Mouse (Mus musculus) heart, adult 2 months (tissue): ENCODE data around the gene Asic2. TPM values are rescaled to one million over a fixed set of nuclear protein-coding genes. Genes with fewer than 3 reads are reported as not detected.

Experiments used
- DNase-seq, 2 experiments: peaks; one replicate each; pipeline ENCODE4 v3.0.0; 2021
- H3K27ac ChIP-seq: fragments of 200-600 bp; 2 replicates; pipeline ENCODE4 v1.8.1; 2022
- H3K27me3 ChIP-seq: fragments of 200-500 bp; 2 replicates; pipeline ENCODE4 v1.6.1; 2012; ENCODE audit warnings: mild to moderate bottlenecking, low read length, inconsistent platforms, mixed read lengths; ENCODE audit not compliant: control insufficient read depth, insufficient read depth
- H3K36me3 ChIP-seq: fragments of 200-500 bp; 2 replicates; pipeline ENCODE4 v1.6.1; 2012; ENCODE audit warnings: low read length, inconsistent platforms; ENCODE audit not compliant: control insufficient read depth, insufficient read depth
- H3K4me1 ChIP-seq: fragments of 200-500 bp; 2 replicates; pipeline ENCODE4 v1.6.1; 2011; ENCODE audit warnings: low read length; ENCODE audit not compliant: control insufficient read depth, insufficient read depth
- H3K4me3 ChIP-seq: fragments of 200-600 bp; 2 replicates; pipeline ENCODE4 v1.8.1; 2022
- H3K79me2 ChIP-seq: fragments of 200-500 bp; replicated peaks from 2 replicates; pipeline ENCODE4 v1.6.1; 2012; ENCODE audit warnings: mild to moderate bottlenecking, inconsistent platforms, low read length, moderate library complexity, mixed read lengths; ENCODE audit not compliant: control insufficient read depth, insufficient read depth
- H3K9ac ChIP-seq: fragments of 200-500 bp; 2 replicates; pipeline ENCODE4 v1.6.1; 2012; ENCODE audit warnings: low read depth, mild to moderate bottlenecking, control low read depth, inconsistent platforms, low read length, mixed read lengths
- CTCF ChIP-seq: fragments of 200-600 bp; IDR thresholded peaks from 2 replicates; pipeline ENCODE4 v1.8.1; 2022; ENCODE audit warnings: antibody characterized with exemption, mild to moderate bottlenecking, moderate library complexity
- EP300 ChIP-seq: fragments of 200-500 bp; IDR thresholded peaks from 2 replicates; pipeline ENCODE4 v1.6.1; 2011; ENCODE audit warnings: low read depth, low read length, control low read depth; ENCODE audit not compliant: insufficient read depth
- POLR2A ChIP-seq: fragments of 200-500 bp; IDR thresholded peaks from 2 replicates; pipeline ENCODE4 v1.6.1; 2011; ENCODE audit warnings: mild to moderate bottlenecking, low read depth, low read length, control low read depth; ENCODE audit not compliant: insufficient read depth
- WGBS: fragments of 180-500 bp; shearing (Covaris S2); methylation state at CpG from one replicate; pipeline ENCODE4 v1.1.7; 2018; 5-methylcytosine and 5-hydroxymethylcytosine counted together
- intact Hi-C: fragments of 180-260 bp; cut with DNase I; formaldehyde crosslinking; loops from one replicate; pipeline ENCODE4 v1.15.1; 2025
- polyA plus RNA-seq: library from polyadenylated mRNA; depleted of rRNA; stranded (reverse); fragments of >200 nt; gene quantifications from 2 replicates; pipeline ENCODE4 v1.2.3, GENCODE M21; 2012
- total RNA-seq, 2 experiments: library from RNA; stranded (reverse); gene quantifications; 2 replicates each; pipeline ENCODE4 v1.2.3; 2021

The Asic2 gene
- total and polyA plus RNA-seq, 3 experiments = not detected

- no peaks in the 10 kb centered on the region for H3K79me2 ChIP-seq
- H3K27ac ChIP-seq = no peak overlapping the region
- H3K4me1 ChIP-seq = no peaks in the 10 kb centered on the region
- H3K9ac ChIP-seq = no peak overlapping the region
- H3K36me3 ChIP-seq = no peaks in the 10 kb centered on the region
- DNase-seq = no peak
- 13% methylated on average over 13 of the region's 13 CpGs for WGBS
- intact Hi-C loops = no loop called here
- no peak overlapping the region for H3K4me3 ChIP-seq
- TF ChIP-seq EP300 (no peak), POLR2A (no peak)
- H3K27me3 ChIP-seq = peaks cover 15% of the 10 kb centered on the region
Observed at GRCm38 (mm10) chr11:81153841-81154240, 814.4 kb downstream of the Asic2 start.

- peak; percentile 12 to 30 for DNase-seq
- under 1% methylated on average over 57 of the region's 57 CpGs for WGBS
- Histone ChIP-seq H3K9ac (no peak overlapping the region), H3K36me3 (no peaks in the 10 kb centered on the region), H3K4me1 (no peaks in the 10 kb centered on the region), H3K79me2 (no peaks in the 10 kb centered on the region), H3K27me3 (peaks cover 15% of the 10 kb centered on the region), H3K4me3 (no peak overlapping the region), H3K27ac (no peak overlapping the region)
- TF ChIP-seq EP300 = no peak
- no peak for TF ChIP-seq POLR2A
- TF ChIP-seq CTCF = no peak
- intact Hi-C loops = no loop called here
Observed at GRCm38 (mm10) chr11:81153161-81153840, 815.0 kb downstream of the Asic2 start.

GRCm38 (mm10) chr11:81152460-81153160 lies 815.6 kb downstream of the Asic2 start:
- H3K4me1 ChIP-seq = no peaks in the 10 kb centered on the region
- intact Hi-C loops = no loop called here
- H3K36me3 ChIP-seq = no peaks in the 10 kb centered on the region
- H3K27me3 ChIP-seq = peaks cover 15% of the 10 kb centered on the region
- no peak overlapping the region for H3K27ac ChIP-seq
- no peak overlapping the region for H3K4me3 ChIP-seq
- no peak overlapping the region for H3K9ac ChIP-seq
- H3K79me2 ChIP-seq = no peaks in the 10 kb centered on the region
- DNase-seq = peak; percentile 5 to 25
- WGBS = under 1% methylated on average over 55 of the region's 55 CpGs
- no peak for TF ChIP-seq POLR2A
- peak; percentile 30; the same call in 1 of the 2 replicates for TF ChIP-seq CTCF
- no peak for TF ChIP-seq EP300

- no peak overlapping the region for H3K27ac ChIP-seq
- no peak overlapping the region for H3K4me3 ChIP-seq
- TF ChIP-seq EP300 (no peak), CTCF (peak; percentile 44), POLR2A (no peak)
- 2% methylated on average over 42 of the region's 42 CpGs for WGBS
- H3K79me2 ChIP-seq = no peaks in the 10 kb centered on the region
- intact Hi-C loops = no loop called here
- H3K9ac ChIP-seq = no peak overlapping the region
- peaks cover 15% of the 10 kb centered on the region for H3K27me3 ChIP-seq
- peak in 1 of 2 experiments; percentile 4 for DNase-seq
- no peaks in the 10 kb centered on the region for H3K4me1 ChIP-seq
- no peaks in the 10 kb centered on the region for H3K36me3 ChIP-seq
Observed at GRCm38 (mm10) chr11:81152021-81152385, 816.3 kb downstream of the Asic2 start.

GRCm38 (mm10) chr11:81151286-81152020 lies 816.8 kb downstream of the Asic2 start:
- intact Hi-C loops = no loop called here
- no peak for DNase-seq
- Histone ChIP-seq H3K4me1 (no peaks in the 10 kb centered on the region), H3K36me3 (no peaks in the 10 kb centered on the region), H3K4me3 (no peak overlapping the region), H3K27me3 (peaks cover 15% of the 10 kb centered on the region), H3K27ac (no peak overlapping the region), H3K79me2 (no peaks in the 10 kb centered on the region), H3K9ac (no peak overlapping the region)
- no peak for TF ChIP-seq EP300
- TF ChIP-seq CTCF = no peak
- TF ChIP-seq POLR2A = no peak
- 6% methylated on average over 36 of the region's 36 CpGs for WGBS
